Mouse (Mus musculus) cerebellum, adult (tissue): ENCODE data around the gene Cela3b.

Experiments
- ATAC-seq: cut with Nextera tagmentation; 2 replicates; pipeline ENCODE4 v1.9.2; 2017; ENCODE audit warnings: mild to moderate bottlenecking, moderate library complexity, mixed read lengths; ENCODE audit not compliant: insufficient number of reproducible peaks, low FRiP score, low TSS enrichment

Gene Cela3b

DNA sequence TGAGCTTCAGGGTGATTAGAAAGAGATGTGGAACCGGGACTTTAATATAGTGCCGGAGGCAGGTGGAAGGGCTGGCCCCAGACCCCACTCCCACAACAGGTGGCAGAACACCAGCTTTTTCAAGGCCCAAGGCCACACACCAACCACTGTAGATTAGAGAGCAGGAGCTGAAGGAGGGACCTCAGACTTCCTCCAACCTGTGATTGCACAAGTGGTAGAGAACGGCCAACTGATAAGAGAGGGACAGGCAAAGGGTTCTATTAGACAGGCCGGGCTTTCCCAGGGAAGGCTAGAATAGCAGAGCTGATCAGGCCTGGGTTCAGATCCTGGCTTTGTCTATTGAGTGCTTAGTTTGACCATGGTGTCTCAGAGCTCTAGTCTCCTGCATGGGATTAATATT lies at the start of gene Cela3b:
Cela3b (minus strand) TSS at position 39 of the 400 bp plus-strand sequence.
- no peak for ATAC-seq

GRCm38 (mm10) chr4:137479757-137480156 lies 49.4 kb upstream of the Cela3b start:
- ATAC-seq = no peak

- no peak for ATAC-seq
Measured at GRCm38 (mm10) chr4:137478306-137478705, 48.0 kb upstream of the Cela3b start.

- no peak for ATAC-seq
Measured at GRCm38 (mm10) chr4:137477611-137478010, 47.3 kb upstream of the Cela3b start.

- ATAC-seq = no peak
Measured at GRCm38 (mm10) chr4:137476761-137477237, 46.5 kb upstream of the Cela3b start.

GRCm38 (mm10) chr4:137476065-137476760 lies 45.9 kb upstream of the Cela3b start:
- no peak for ATAC-seq

GRCm38 (mm10) chr4:137475271-137476050 lies 45.1 kb upstream of the Cela3b start:
- ATAC-seq = no peak

DNA sequence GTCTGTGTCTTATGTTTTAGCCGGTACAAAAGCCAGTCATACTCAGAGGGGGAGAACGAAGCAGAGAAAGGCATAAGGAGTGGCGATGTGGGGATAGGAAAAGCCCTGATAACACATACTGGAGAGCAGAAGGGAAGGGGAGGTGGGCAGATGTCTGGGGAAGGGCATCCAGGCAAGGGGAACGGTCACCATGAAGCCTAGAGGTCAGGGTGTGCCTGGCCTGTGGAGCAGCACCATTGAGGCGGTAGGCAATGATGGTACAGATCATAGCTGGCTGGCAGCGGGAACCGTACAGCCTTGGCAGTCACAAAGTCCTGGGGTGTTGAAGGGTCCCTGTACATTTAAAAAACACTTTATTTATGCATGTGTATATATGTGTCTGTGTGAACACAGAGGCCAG lies 44.4 kb upstream of the Cela3b start:
- ATAC-seq = no peak

GRCm38 (mm10) chr4:137473701-137474388 lies 43.5 kb upstream of the Cela3b start:
- no peak for ATAC-seq

GRCm38 (mm10) chr4:137473240-137473639 lies 42.9 kb upstream of the Cela3b start:
- no peak for ATAC-seq

- ATAC-seq = no peak
Measured at GRCm38 (mm10) chr4:137471326-137471725, 41.0 kb upstream of the Cela3b start.

- ATAC-seq = no peak
Measured at GRCm38 (mm10) chr4:137470701-137471317, 40.5 kb upstream of the Cela3b start.

- no peak for ATAC-seq
Measured at GRCm38 (mm10) chr4:137469845-137470692, 39.7 kb upstream of the Cela3b start.

DNA sequence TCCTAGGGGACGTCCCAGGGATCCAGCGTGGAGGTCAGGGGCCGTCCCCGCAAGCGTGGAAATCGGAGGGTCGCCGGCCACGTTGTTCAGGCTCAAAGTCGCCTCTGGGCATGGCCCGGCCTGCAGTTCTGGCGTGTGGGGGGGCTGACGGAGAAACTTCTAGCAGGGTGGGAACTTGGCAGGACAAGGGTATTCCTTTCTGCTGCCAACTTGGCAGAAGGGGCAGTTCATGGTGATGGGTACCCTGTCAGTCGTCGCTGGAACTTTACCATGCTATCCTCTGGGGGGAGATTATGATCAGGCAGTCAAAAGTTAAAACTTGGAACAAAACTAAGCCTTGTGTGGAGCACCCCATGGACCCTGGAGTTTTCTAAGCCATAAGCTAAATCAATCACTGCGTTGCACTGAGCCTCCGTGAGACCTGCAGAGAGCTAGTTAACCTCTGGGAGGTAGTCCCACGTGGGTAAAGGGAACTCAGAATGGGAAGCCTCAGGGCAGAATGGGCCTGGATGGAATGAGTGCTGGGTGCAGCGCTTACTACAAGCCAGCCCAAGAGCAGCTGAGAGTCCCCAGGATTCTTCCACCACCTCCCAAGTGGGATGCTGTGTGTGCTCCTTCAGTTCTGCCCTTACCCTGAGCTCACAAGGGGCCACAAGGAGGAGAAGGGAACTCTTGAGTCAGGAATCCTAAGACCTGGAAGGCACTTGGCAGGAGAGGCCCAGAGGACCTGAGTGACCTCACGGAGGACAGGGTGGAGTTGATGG lies 38.9 kb upstream of the Cela3b start:
- ATAC-seq = no peak

DNA sequence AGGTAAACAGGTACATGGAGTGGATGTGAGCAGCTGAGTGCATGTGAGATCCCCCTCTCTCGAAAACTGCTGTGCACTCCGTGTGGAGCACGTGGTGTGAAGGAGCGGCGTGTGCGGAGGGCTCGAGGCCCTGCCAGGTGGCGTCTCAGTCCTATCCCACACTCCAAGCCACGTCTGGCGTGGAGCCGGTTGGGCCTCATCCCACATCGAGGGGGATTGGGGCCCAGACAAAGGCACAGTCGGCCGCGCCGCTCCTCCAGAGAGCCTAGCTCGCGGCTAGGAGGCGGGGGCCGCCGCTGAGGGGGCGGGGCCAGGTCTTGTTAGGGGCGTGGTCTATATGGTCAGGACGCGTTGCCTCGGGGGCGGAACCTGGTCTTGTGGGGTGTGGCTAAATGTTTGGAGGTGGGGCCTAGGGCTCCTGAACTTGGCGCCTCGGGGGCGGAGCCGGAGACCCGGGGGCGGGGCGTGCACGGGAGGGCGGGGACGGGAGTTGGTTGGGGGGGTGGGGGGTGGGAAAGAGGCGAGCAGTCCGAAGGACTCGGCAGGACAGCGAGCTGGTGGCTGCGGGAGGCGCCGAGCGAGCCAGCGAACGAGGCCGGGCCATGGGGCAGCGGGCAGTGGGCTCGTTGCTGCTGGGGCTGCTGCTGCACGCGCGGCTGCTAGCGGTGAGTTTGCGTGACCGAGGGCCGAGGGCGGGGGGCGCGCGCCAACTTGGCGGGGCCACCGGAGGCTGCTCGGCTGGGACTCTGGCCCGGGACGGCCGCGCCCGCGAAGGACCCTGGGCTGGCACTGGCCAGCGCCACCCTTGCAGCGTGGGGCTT lies 38.1 kb upstream of the Cela3b start, which contains the start of gene Hspg2:
Hspg2 (plus strand) TSS at position 510 of the 821 bp plus-strand sequence.
- ATAC-seq = no peak

- ATAC-seq = no peak
Measured at GRCm38 (mm10) chr4:137467525-137467924, 37.2 kb upstream of the Cela3b start.

DNA sequence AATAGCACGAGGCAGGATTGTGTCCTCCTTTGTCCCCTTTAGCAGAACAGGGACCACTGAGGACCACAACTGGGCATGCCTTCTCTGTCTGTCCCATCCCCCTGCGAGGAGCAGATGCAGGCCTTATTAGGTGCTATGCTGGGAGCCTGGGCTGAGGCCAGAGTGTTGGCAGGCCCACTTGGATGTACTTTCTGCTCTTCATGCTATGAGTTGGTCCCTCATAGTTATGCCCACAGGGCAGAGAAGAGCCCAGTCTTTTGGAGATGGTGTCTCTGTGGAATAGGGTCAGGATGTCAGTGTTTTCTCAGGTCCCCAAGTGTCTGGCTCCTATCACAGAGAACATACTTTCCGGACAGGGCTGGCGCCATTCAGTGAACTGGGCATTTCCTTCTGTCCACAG lies 36.7 kb upstream of the Cela3b start:
- no peak for ATAC-seq

DNA sequence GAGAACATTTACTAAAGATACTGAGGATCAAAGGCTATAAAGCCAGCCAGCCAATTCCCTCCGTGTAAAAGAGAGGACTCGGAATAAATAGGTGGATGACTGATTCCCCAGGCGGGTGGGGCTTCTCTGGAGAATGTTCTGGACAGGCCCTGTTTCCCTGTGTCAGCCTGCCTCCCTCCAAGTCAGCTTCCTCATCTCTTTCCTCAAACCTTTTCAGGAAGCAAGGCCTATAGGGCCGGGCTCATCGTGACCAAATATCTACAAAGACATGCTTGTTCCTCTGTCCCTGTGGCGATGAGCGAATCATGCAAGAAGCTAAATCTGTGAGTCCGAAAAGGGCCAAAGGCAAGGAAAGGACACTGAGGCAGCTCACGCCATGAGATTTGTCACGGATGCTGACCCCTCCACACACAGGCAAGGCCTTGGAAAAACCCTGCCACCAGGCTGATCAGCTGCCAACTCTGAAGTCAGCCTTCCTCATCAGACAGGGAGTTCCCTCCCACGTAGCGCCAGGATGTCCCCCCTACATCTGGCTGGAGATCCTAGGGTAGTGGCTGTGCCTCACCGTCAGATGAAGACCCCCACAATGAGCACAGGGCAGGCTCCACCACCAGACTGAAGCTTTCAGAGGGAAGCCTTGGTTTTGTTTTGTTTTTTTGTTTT lies 34.9 kb upstream of the Cela3b start:
- ATAC-seq = no peak
